Comparison of ENCODE assay signal across 14 mouse cellular contexts in the genomic region with DNA sequence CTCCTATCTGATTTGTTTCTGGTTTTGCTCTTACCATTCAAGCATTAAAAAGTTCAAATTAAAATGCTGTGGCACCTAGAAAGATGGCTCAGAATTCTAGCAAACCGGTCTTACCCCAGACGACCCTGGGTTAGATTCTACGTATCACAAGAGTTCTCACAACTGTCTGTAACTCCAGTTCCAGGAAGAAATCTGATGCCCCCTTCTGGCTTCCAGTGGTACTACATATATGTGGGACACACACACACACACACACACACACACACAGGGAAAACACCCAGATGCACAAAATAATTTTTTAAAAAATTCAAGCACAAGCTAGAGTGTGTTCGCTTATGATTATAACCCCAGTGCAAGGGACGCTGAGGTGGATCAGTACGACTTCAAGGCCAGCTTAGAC. TPM values are rescaled to one million over a fixed set of nuclear protein-coding genes. Genes with fewer than 3 reads are reported as not detected.
"Had no signal": no experiment of that assay in that cellular context is flagged by ENCODE, and none has a peak within 500 bp of the region (broad histone marks: within the 10 kb centered on the region; RNA-seq: fewer than 3 reads in every experiment).

No protein-coding gene starts in this region.

- H3K4me1 ChIP-seq: liver, embryonic 13.5 days; midbrain, embryonic 12.5 days; neural tube, embryonic 12.5 days had no signal

- H3K9ac ChIP-seq: kidney, embryonic 15.5 days; limb, embryonic 15.5 days; liver, embryonic 13.5 days; midbrain, embryonic 12.5 days; neural tube, embryonic 12.5 days had no signal

- H3K27ac ChIP-seq: kidney, embryonic 15.5 days; limb, embryonic 15.5 days; liver, embryonic 13.5 days; midbrain, embryonic 12.5 days; neural tube, embryonic 12.5 days; stomach, postnatal 0 days had no signal

- H3K4me3 ChIP-seq: kidney, embryonic 15.5 days; limb, embryonic 15.5 days; liver, embryonic 13.5 days; midbrain, embryonic 12.5 days; myocyte; neural tube, embryonic 12.5 days had no signal

- H3K27me3 ChIP-seq: kidney, embryonic 15.5 days; limb, embryonic 15.5 days; liver, embryonic 13.5 days; midbrain, embryonic 12.5 days; neural tube, embryonic 12.5 days had no signal

- DNase-seq: kidney, adult 2 months; kidney, postnatal 25 days; liver, embryonic 13.5 days; lung, adult 18-20 months; lung, postnatal 14 days had no signal

- H3K9me3 ChIP-seq: kidney, embryonic 15.5 days; limb, embryonic 15.5 days; liver, embryonic 13.5 days; midbrain, embryonic 12.5 days had no signal

- H3K36me3 ChIP-seq: kidney, embryonic 15.5 days; limb, embryonic 15.5 days; liver, embryonic 13.5 days; midbrain, embryonic 12.5 days; neural tube, embryonic 12.5 days had no signal

RNA-seq across cellular contexts. Expression of gene Kcna6, which starts 53.2 kb away (rescaled TPM):
- total RNA-seq: megakaryocyte-erythroid progenitor cell, adult 5-6 weeks; neutrophil, adult 5-6 weeks had no signal
- polyA plus RNA-seq: myocyte had no signal

RNA-seq across cellular contexts. Expression of gene Akap3, which starts 59.2 kb away (rescaled TPM):
- total RNA-seq: megakaryocyte-erythroid progenitor cell, adult 5-6 weeks; neutrophil, adult 5-6 weeks had no signal
- polyA plus RNA-seq: limb, embryonic 11.5 days; limb, embryonic 15.5 days; liver, embryonic 13.5 days; stomach, postnatal 0 days had no signal
